Mouse (Mus musculus): Measurements from ENCODE around the gene Cela3a. TPM values are rescaled to one million over a fixed set of nuclear protein-coding genes. Genes with fewer than 3 reads are reported as not detected.
A peak's percentile ranks its signal among the peaks of the same experiment; 100 is the strongest.

Cela3a gene
- polyA plus RNA-seq, 1 experiment from 2014 or later = not detected

DNA sequence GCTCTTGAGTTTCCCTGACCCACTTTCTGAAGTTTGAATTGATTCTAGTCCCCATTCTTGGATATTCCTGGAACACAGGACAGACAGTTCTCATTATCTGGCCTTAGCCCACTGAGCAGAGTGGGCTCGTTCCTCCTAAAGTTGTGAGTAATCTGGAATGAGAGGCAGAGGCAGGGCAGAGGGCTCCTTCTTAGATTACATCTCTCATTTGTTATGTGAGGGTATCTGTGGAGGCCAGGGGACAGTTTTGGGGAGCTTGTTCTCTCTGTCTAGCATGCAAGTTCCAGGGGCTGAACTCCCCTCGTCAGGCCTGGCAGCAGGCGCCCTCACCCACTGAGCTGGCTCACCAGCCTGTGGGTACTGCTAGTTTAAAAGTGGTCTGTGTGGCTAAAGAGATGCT, 30.5 kb downstream of the Cela3a start:
- ATAC-seq = no peak
- peaks cover 2% of the 10 kb centered on the region; the same call in 1 of the 2 replicates for H3K4me1 ChIP-seq (ENCODE audit: control insufficient read depth, insufficient read depth, low read length)

GRCm38 (mm10) chr4:137377526-137378304, 31.9 kb downstream of the Cela3a start:
- Histone ChIP-seq H3K9me3 (replicated peaks; ENCODE audit: control insufficient read depth, low read length, poor library complexity, severe bottlenecking) (no peaks in the 10 kb centered on the region), H3K9ac (ENCODE audit: low read depth, low read length) (no peak overlapping the region), H3K4me1 (ENCODE audit: control insufficient read depth, insufficient read depth, low read length) (peaks cover 2% of the 10 kb centered on the region; the same call in 1 of the 2 replicates), H3K4me3 (ENCODE audit: low read depth, low read length) (no peak overlapping the region), H3K27me3 (ENCODE audit: control insufficient read depth, insufficient read depth, low read depth, low read length) (no peaks in the 10 kb centered on the region; the same call in 1 of the 2 replicates), H3K27ac (ENCODE audit: low read length) (no peak overlapping the region), H3K36me3 (ENCODE audit: control insufficient read depth, insufficient read depth, low read length) (no peaks in the 10 kb centered on the region), H3K4me2 (ENCODE audit: low read length) (no peak overlapping the region)
- WGBS = 82% methylated on average over 4 of the region's 4 CpGs
- ATAC-seq = no peak

More for the DNA sequence above, 30.5 kb downstream of the Cela3a start:
- H3K4me2 ChIP-seq (ENCODE audit: low read length) = no peak overlapping the region
- WGBS = 88% methylated on average over 3 of the region's 3 CpGs
- H3K36me3 ChIP-seq (ENCODE audit: control insufficient read depth, insufficient read depth, low read length) = no peaks in the 10 kb centered on the region
- no peak overlapping the region for H3K9ac ChIP-seq (ENCODE audit: low read depth, low read length)
- no peak overlapping the region for H3K27ac ChIP-seq (ENCODE audit: low read length)
- H3K27me3 ChIP-seq (ENCODE audit: control insufficient read depth, insufficient read depth, low read depth, low read length) = no peaks in the 10 kb centered on the region; the same call in 1 of the 2 replicates
- no peaks in the 10 kb centered on the region for H3K9me3 ChIP-seq (replicated peaks; ENCODE audit: control insufficient read depth, low read length, poor library complexity, severe bottlenecking)
- no peak overlapping the region for H3K4me3 ChIP-seq (ENCODE audit: low read depth, low read length)

GRCm38 (mm10) chr4:137376778-137377177, 32.8 kb downstream of the Cela3a start:
- no peak for ATAC-seq
- Histone ChIP-seq H3K9me3 (replicated peaks; ENCODE audit: control insufficient read depth, low read length, poor library complexity, severe bottlenecking) (no peaks in the 10 kb centered on the region), H3K4me2 (ENCODE audit: low read length) (no peak overlapping the region), H3K36me3 (ENCODE audit: control insufficient read depth, insufficient read depth, low read length) (no peaks in the 10 kb centered on the region), H3K4me3 (ENCODE audit: low read depth, low read length) (no peak overlapping the region), H3K9ac (ENCODE audit: low read depth, low read length) (no peak overlapping the region), H3K27me3 (ENCODE audit: control insufficient read depth, insufficient read depth, low read depth, low read length) (no peaks in the 10 kb centered on the region; the same call in 1 of the 2 replicates), H3K27ac (ENCODE audit: low read length) (no peak overlapping the region), H3K4me1 (ENCODE audit: control insufficient read depth, insufficient read depth, low read length) (peaks cover 2% of the 10 kb centered on the region; the same call in 1 of the 2 replicates)
- WGBS = 75% methylated on average over 2 of the region's 2 CpGs

- 58% methylated on average over 19 of the region's 19 CpGs for WGBS
- Histone ChIP-seq H3K4me3 (ENCODE audit: low read depth, low read length) (no peak overlapping the region), H3K4me1 (ENCODE audit: control insufficient read depth, insufficient read depth, low read length) (peaks cover under 1% of the 10 kb centered on the region), H3K9me3 (replicated peaks; ENCODE audit: control insufficient read depth, low read length, poor library complexity, severe bottlenecking) (no peaks in the 10 kb centered on the region), H3K4me2 (ENCODE audit: low read length) (no peak overlapping the region), H3K9ac (ENCODE audit: low read depth, low read length) (0 out of 2 replicates have a peak overlapping the region, but pooled peaks have one; percentile 30), H3K36me3 (ENCODE audit: control insufficient read depth, insufficient read depth, low read length) (no peaks in the 10 kb centered on the region), H3K27me3 (ENCODE audit: control insufficient read depth, insufficient read depth, low read depth, low read length) (no peaks in the 10 kb centered on the region), H3K27ac (ENCODE audit: low read length) (no peak overlapping the region)
- no peak for ATAC-seq
Observed at GRCm38 (mm10) chr4:137375314-137376278, 34.0 kb downstream of the Cela3a start.

DNA sequence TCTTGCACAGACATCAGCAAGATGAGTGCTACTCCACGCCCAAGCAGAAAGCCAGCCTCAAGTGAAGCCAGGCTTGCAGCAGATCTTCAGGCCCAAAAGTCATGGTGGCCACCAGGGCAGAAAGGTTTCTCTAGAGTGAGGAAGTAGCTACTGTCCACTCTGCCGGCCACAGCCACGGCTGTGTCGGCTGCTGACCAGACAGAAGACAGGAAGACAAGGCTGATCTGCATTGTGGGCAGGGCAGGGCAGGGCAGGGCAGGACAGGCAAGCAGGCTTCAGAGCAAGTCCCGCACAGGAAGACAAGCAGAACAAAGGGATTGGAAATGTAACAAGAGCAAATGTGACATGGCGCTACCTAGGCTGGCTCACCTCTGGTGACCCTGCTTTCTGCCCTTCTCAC, 35.9 kb downstream of the Cela3a start:
- no peak for ATAC-seq
- 61% methylated on average over 6 of the region's 6 CpGs for WGBS
- Histone ChIP-seq H3K27me3 (ENCODE audit: control insufficient read depth, insufficient read depth, low read depth, low read length) (no peaks in the 10 kb centered on the region), H3K9me3 (replicated peaks; ENCODE audit: control insufficient read depth, low read length, poor library complexity, severe bottlenecking) (no peaks in the 10 kb centered on the region), H3K4me3 (ENCODE audit: low read depth, low read length) (no peak overlapping the region), H3K4me2 (ENCODE audit: low read length) (no peak overlapping the region), H3K27ac (ENCODE audit: low read length) (no peak overlapping the region), H3K36me3 (ENCODE audit: control insufficient read depth, insufficient read depth, low read length) (no peaks in the 10 kb centered on the region), H3K9ac (ENCODE audit: low read depth, low read length) (no peak overlapping the region), H3K4me1 (ENCODE audit: control insufficient read depth, insufficient read depth, low read length) (peaks cover 5% of the 10 kb centered on the region)

DNA sequence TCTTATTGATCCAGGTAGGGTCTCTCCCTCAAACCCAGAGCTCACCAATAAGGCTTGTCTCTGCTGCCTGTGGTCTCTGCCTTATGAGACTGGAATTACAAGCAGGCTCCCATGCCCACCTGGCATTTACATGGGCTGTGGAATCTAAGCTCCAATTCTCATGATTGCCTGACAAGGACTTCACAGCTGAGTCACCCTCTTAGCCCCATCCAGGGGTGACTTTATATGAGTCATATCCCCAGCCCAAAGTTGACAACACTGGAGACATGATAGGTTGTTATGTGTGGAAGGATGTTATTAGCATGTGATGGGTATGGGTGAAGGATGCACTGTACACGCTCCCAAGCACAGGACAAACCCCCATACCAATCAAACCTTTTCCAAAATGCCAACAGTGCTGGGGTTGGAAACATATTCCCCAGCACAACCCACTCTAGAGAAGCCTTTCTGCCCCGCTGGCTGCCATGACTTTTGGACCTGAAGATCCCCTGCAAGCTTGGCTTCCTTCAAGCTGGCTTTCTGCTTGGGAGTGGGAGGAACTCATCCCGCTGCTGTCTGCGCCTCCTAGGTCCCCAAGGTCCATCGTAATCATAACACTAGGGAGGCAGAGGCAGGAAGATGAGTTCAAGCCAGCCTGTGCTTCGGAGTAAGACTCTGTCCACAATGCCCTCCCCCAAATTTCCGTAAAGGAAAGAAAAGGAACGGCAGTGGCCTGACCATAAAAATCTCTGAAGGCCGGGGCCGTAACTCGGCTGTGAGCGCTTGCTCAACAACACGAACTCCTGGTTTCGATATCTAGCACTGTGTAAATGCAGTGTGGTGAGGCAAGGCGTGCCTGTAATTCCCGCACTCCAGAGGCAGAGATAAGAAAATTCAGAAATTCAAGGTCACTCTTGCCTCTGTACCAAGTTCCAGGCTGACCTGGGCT, 37.7 kb downstream of the Cela3a start:
- Histone ChIP-seq H3K27ac (ENCODE audit: low read length) (no peak overlapping the region), H3K4me2 (ENCODE audit: low read length) (no peak overlapping the region), H3K36me3 (ENCODE audit: control insufficient read depth, insufficient read depth, low read length) (no peaks in the 10 kb centered on the region), H3K4me3 (ENCODE audit: low read depth, low read length) (no peak overlapping the region), H3K27me3 (ENCODE audit: control insufficient read depth, insufficient read depth, low read depth, low read length) (no peaks in the 10 kb centered on the region), H3K4me1 (ENCODE audit: control insufficient read depth, insufficient read depth, low read length) (peaks cover 5% of the 10 kb centered on the region), H3K9ac (ENCODE audit: low read depth, low read length) (no peak overlapping the region), H3K9me3 (replicated peaks; ENCODE audit: control insufficient read depth, low read length, poor library complexity, severe bottlenecking) (no peaks in the 10 kb centered on the region)
- 93% methylated on average over 16 of the region's 16 CpGs for WGBS
- ATAC-seq = no peak

- peak overlapping the region; percentile 71 for H3K9ac ChIP-seq (ENCODE audit: low read depth, low read length)
- no peaks in the 10 kb centered on the region for H3K36me3 ChIP-seq (ENCODE audit: control insufficient read depth, insufficient read depth, low read length)
- H3K4me3 ChIP-seq (ENCODE audit: low read depth, low read length) = peak overlapping the region; percentile 36
- 6% methylated on average over 26 of the region's 29 CpGs for WGBS
- H3K27ac ChIP-seq (ENCODE audit: low read length) = peak overlapping the region; percentile 44; the same call in 1 of the 2 replicates
- ATAC-seq = peak; percentile 58; the same call in 1 of the 2 replicates
- H3K9me3 ChIP-seq (replicated peaks; ENCODE audit: control insufficient read depth, low read length, poor library complexity, severe bottlenecking) = no peaks in the 10 kb centered on the region
- H3K27me3 ChIP-seq (ENCODE audit: control insufficient read depth, insufficient read depth, low read depth, low read length) = no peaks in the 10 kb centered on the region
- peaks cover 5% of the 10 kb centered on the region for H3K4me1 ChIP-seq (ENCODE audit: control insufficient read depth, insufficient read depth, low read length)
- H3K4me2 ChIP-seq (ENCODE audit: low read length) = peak overlapping the region; percentile 69
Observed at GRCm38 (mm10) chr4:137369954-137370750, 39.4 kb downstream of the Cela3a start.

- H3K4me1 ChIP-seq (ENCODE audit: control insufficient read depth, insufficient read depth, low read length) = peaks cover 5% of the 10 kb centered on the region
- no peaks in the 10 kb centered on the region for H3K36me3 ChIP-seq (ENCODE audit: control insufficient read depth, insufficient read depth, low read length)
- ATAC-seq = no peak
- no peaks in the 10 kb centered on the region for H3K9me3 ChIP-seq (replicated peaks; ENCODE audit: control insufficient read depth, low read length, poor library complexity, severe bottlenecking)
- no peaks in the 10 kb centered on the region for H3K27me3 ChIP-seq (ENCODE audit: control insufficient read depth, insufficient read depth, low read depth, low read length)
- H3K4me3 ChIP-seq (ENCODE audit: low read depth, low read length) = no peak overlapping the region
- H3K27ac ChIP-seq (ENCODE audit: low read length) = no peak overlapping the region
- no peak overlapping the region for H3K9ac ChIP-seq (ENCODE audit: low read depth, low read length)
- no peak overlapping the region for H3K4me2 ChIP-seq (ENCODE audit: low read length)
- WGBS = 30% methylated on average over 1 of the region's 1 CpGs
Observed at GRCm38 (mm10) chr4:137368198-137368597, 41.4 kb downstream of the Cela3a start.

All from midbrain, embryonic 16.5 days (tissue).